Mouse (Mus musculus): Measurements from ENCODE around the gene Lrch4. TPM values are rescaled to one million over a fixed set of nuclear protein-coding genes. Genes with fewer than 3 reads are reported as not detected.
A peak's percentile ranks its signal among the peaks of the same experiment; 100 is the strongest.

Gene Lrch4
- total and polyA plus RNA-seq, 2 experiments from 2014 or later, result 13.1 to 14.5 TPM

DNA sequence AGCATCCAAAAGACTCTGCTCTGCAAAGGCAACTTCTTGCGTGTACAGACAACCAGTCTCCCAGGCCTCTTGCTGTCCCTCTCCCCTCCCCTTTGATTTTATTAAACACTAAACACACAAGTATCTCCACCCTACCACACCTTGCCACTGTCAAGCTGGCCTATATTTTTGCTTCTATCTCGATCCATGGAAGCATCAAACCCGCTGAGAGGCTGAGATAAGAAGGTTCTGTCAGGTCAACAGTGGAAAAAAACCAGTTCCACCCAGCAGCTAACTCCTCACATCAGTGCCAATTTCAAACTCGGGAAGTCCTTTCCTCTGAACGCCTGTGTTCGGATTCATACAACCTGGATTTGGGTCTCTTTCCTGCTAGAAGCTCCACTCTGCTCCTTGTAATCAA is 44.1 kb downstream of the Lrch4 start:
- TF ChIP-seq CTCF (IDR thresholded peaks at IDR 0.05), result no peak
- ATAC-seq (ENCODE audit: low FRiP score) (no peak), DNase-seq (ENCODE audit: low spot score) (no peak)
- H3K4me2 ChIP-seq (ENCODE audit: low read depth, low read length, poor library complexity, severe bottlenecking), result no peak overlapping the region
- no peak overlapping the region for H3K27ac ChIP-seq (ENCODE audit: low read depth, low read length)
- H3K9me3 ChIP-seq (ENCODE audit: low read length), result no peaks in the 10 kb centered on the region
- 93% methylated on average over 6 of the region's 6 CpGs for WGBS
- H3K4me3 ChIP-seq (ENCODE audit: low read depth, low read length), result no peak overlapping the region
- H3K27me3 ChIP-seq (ENCODE audit: insufficient read depth, low read length), result no peaks in the 10 kb centered on the region
- peaks cover 3% of the 10 kb centered on the region; the same call in 1 of the 2 replicates for H3K36me3 ChIP-seq (ENCODE audit: insufficient read depth, low read length)
- H3K9ac ChIP-seq (replicated peaks; ENCODE audit: low read length, poor library complexity, severe bottlenecking), result no peak overlapping the region
- H3K4me1 ChIP-seq (ENCODE audit: insufficient read depth, low read length), result 0 out of 2 replicates have a peak, but pooled peaks cover 2% of the 10 kb centered on the region

- WGBS, result 98% methylated on average over 8 of the region's 8 CpGs
- no peaks in the 10 kb centered on the region for H3K9me3 ChIP-seq (ENCODE audit: low read length)
- TF ChIP-seq CTCF (IDR thresholded peaks at IDR 0.05), result no peak
Measured at GRCm38 (mm10) chr5:137674786-137675185, 45.9 kb downstream of the Lrch4 start.

GRCm38 (mm10) chr5:137677859-137678258 is 48.9 kb downstream of the Lrch4 start:
- WGBS, result 94% methylated on average over 8 of the region's 8 CpGs
- ATAC-seq (ENCODE audit: low FRiP score), result no peak
- Histone ChIP-seq H3K4me3 (ENCODE audit: low read depth, low read length) (no peak overlapping the region), H3K27ac (ENCODE audit: low read depth, low read length) (no peak overlapping the region), H3K4me2 (ENCODE audit: low read depth, low read length, poor library complexity, severe bottlenecking) (no peak overlapping the region), H3K4me1 (ENCODE audit: insufficient read depth, low read length) (0 out of 2 replicates have a peak, but pooled peaks cover under 1% of the 10 kb centered on the region), H3K27me3 (ENCODE audit: insufficient read depth, low read length) (no peaks in the 10 kb centered on the region), H3K9me3 (ENCODE audit: low read length) (no peaks in the 10 kb centered on the region), H3K9ac (replicated peaks; ENCODE audit: low read length, poor library complexity, severe bottlenecking) (no peak overlapping the region), H3K36me3 (ENCODE audit: insufficient read depth, low read length) (peaks cover 3% of the 10 kb centered on the region; the same call in 1 of the 2 replicates)
- no peak for DNase-seq (ENCODE audit: low spot score)
- no peak for TF ChIP-seq CTCF (IDR thresholded peaks at IDR 0.05)

More at GRCm38 (mm10) chr5:137674786-137675185, 45.9 kb downstream of the Lrch4 start:
- Histone ChIP-seq H3K4me3 (ENCODE audit: low read depth, low read length) (no peak overlapping the region), H3K9ac (replicated peaks; ENCODE audit: low read length, poor library complexity, severe bottlenecking) (no peak overlapping the region), H3K4me2 (ENCODE audit: low read depth, low read length, poor library complexity, severe bottlenecking) (no peak overlapping the region), H3K4me1 (ENCODE audit: insufficient read depth, low read length) (0 out of 2 replicates have a peak, but pooled peaks cover 2% of the 10 kb centered on the region), H3K36me3 (ENCODE audit: insufficient read depth, low read length) (peaks cover 3% of the 10 kb centered on the region; the same call in 1 of the 2 replicates), H3K27ac (ENCODE audit: low read depth, low read length) (no peak overlapping the region), H3K27me3 (ENCODE audit: insufficient read depth, low read length) (no peaks in the 10 kb centered on the region)
- DNase-seq (ENCODE audit: low spot score) (no peak), ATAC-seq (ENCODE audit: low FRiP score) (no peak)

DNA sequence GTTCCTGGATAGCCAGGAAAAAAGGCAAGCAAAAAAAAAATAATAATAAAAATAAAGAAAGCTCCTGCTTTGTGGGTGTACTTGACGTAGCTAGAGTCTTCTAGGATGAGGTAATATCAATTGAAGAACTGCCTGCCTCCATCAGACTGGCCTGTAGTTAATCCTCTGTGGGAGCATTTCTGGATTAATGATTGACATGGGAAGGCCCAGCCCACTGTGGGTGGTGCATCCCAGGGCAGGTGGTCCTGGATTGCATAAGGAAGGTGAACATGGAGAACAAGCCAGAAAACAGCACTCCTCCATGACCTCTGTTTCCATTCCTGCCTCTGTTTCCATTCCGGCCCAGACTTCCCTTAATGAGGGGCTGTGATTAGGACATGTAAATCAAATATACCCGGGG is 49.8 kb downstream of the Lrch4 start:
- ATAC-seq (ENCODE audit: low FRiP score) (no peak), DNase-seq (ENCODE audit: low spot score) (no peak)
- no peak for TF ChIP-seq CTCF (IDR thresholded peaks at IDR 0.05)
- Histone ChIP-seq H3K27ac (ENCODE audit: low read depth, low read length) (no peak overlapping the region), H3K9me3 (ENCODE audit: low read length) (no peaks in the 10 kb centered on the region), H3K4me2 (ENCODE audit: low read depth, low read length, poor library complexity, severe bottlenecking) (no peak overlapping the region), H3K9ac (replicated peaks; ENCODE audit: low read length, poor library complexity, severe bottlenecking) (no peak overlapping the region), H3K4me1 (ENCODE audit: insufficient read depth, low read length) (peaks cover 5% of the 10 kb centered on the region; the same call in 1 of the 2 replicates), H3K36me3 (ENCODE audit: insufficient read depth, low read length) (peaks cover 3% of the 10 kb centered on the region; the same call in 1 of the 2 replicates), H3K27me3 (ENCODE audit: insufficient read depth, low read length) (no peaks in the 10 kb centered on the region), H3K4me3 (ENCODE audit: low read depth, low read length) (no peak overlapping the region)
- 79% methylated on average over 3 of the region's 3 CpGs for WGBS

GRCm38 (mm10) chr5:137679726-137680125 is 50.8 kb downstream of the Lrch4 start:
- no peaks in the 10 kb centered on the region for H3K27me3 ChIP-seq (ENCODE audit: insufficient read depth, low read length)
- TF ChIP-seq CTCF (IDR thresholded peaks at IDR 0.05), result no peak
- WGBS, result 91% methylated on average over 4 of the region's 4 CpGs
- H3K4me1 ChIP-seq (ENCODE audit: insufficient read depth, low read length), result peaks cover 5% of the 10 kb centered on the region; the same call in 1 of the 2 replicates
- H3K36me3 ChIP-seq (ENCODE audit: insufficient read depth, low read length), result peaks cover 3% of the 10 kb centered on the region; the same call in 1 of the 2 replicates
- no peak for ATAC-seq (ENCODE audit: low FRiP score)
- DNase-seq (ENCODE audit: low spot score), result no peak
- no peaks in the 10 kb centered on the region for H3K9me3 ChIP-seq (ENCODE audit: low read length)
- no peak overlapping the region for H3K27ac ChIP-seq (ENCODE audit: low read depth, low read length)
- no peak overlapping the region for H3K4me3 ChIP-seq (ENCODE audit: low read depth, low read length)
- no peak overlapping the region for H3K9ac ChIP-seq (replicated peaks; ENCODE audit: low read length, poor library complexity, severe bottlenecking)
- no peak overlapping the region for H3K4me2 ChIP-seq (ENCODE audit: low read depth, low read length, poor library complexity, severe bottlenecking)

- WGBS, result 77% methylated on average over 6 of the region's 6 CpGs
- no peak for ATAC-seq (ENCODE audit: low FRiP score)
- Histone ChIP-seq H3K4me3 (ENCODE audit: low read depth, low read length) (no peak overlapping the region), H3K36me3 (ENCODE audit: insufficient read depth, low read length) (no peaks in the 10 kb centered on the region), H3K4me1 (ENCODE audit: insufficient read depth, low read length) (peaks cover 5% of the 10 kb centered on the region; the same call in 1 of the 2 replicates), H3K27ac (ENCODE audit: low read depth, low read length) (no peak overlapping the region), H3K4me2 (ENCODE audit: low read depth, low read length, poor library complexity, severe bottlenecking) (peak overlapping the region; percentile 2; the same call in 1 of the 2 replicates), H3K9ac (replicated peaks; ENCODE audit: low read length, poor library complexity, severe bottlenecking) (no peak overlapping the region), H3K9me3 (ENCODE audit: low read length) (no peaks in the 10 kb centered on the region), H3K27me3 (ENCODE audit: insufficient read depth, low read length) (no peaks in the 10 kb centered on the region)
- TF ChIP-seq CTCF (IDR thresholded peaks at IDR 0.05), result no peak
- DNase-seq (ENCODE audit: low spot score), result no peak
Measured at GRCm38 (mm10) chr5:137682526-137682925, 53.6 kb downstream of the Lrch4 start.

All from midbrain, postnatal 0 days (tissue).